Mouse (Mus musculus) cortical plate, adult 2 months (tissue): ENCODE measurements at regions not wholly inside any gene's neighbourhood (a gene's known extent, or its start where the extent isn't known, plus 50 kb on each side); places are given as distances from the start of the nearest gene placed in this dataset.

Source experiments
- H3K27ac ChIP-seq: fragments of 200-500 bp; 2 replicates; pipeline ENCODE4 v1.5.1; 2012; ENCODE audit warnings: low read length, control low read depth, inconsistent platforms; ENCODE audit not compliant: insufficient read depth
- H3K4me1 ChIP-seq: fragments of 200-500 bp; 2 replicates; pipeline ENCODE4 v1.6.1; 2011; ENCODE audit warnings: low read length; ENCODE audit not compliant: control insufficient read depth, insufficient read depth
- H3K4me3 ChIP-seq: fragments of 200-500 bp; 2 replicates; pipeline ENCODE4 v1.5.1; 2011; ENCODE audit warnings: mild to moderate bottlenecking, low read length, control low read depth; ENCODE audit not compliant: insufficient read depth
- CTCF ChIP-seq: fragments of 200-500 bp; IDR thresholded peaks from 2 replicates; pipeline ENCODE4 v1.5.1; 2011; ENCODE audit warnings: mild to moderate bottlenecking, control low read depth, low read length; ENCODE audit not compliant: insufficient read depth; ENCODE audit errors: extremely low read depth
- POLR2A ChIP-seq: fragments of 200-500 bp; IDR thresholded peaks from 2 replicates; pipeline ENCODE4 v1.6.1; 2011; ENCODE audit warnings: mild to moderate bottlenecking, low read length, control low read depth; ENCODE audit not compliant: insufficient read depth; ENCODE audit errors: extremely low read depth

- Histone ChIP-seq H3K4me3 (no peak overlapping the region), H3K4me1 (no peaks in the 10 kb centered on the region), H3K27ac (no peak overlapping the region)
- no peak for TF ChIP-seq CTCF
- TF ChIP-seq POLR2A = no peak
Observed at GRCm38 (mm10) chr9:23144281-23144680, 78.6 kb upstream of the Bmper start.

DNA sequence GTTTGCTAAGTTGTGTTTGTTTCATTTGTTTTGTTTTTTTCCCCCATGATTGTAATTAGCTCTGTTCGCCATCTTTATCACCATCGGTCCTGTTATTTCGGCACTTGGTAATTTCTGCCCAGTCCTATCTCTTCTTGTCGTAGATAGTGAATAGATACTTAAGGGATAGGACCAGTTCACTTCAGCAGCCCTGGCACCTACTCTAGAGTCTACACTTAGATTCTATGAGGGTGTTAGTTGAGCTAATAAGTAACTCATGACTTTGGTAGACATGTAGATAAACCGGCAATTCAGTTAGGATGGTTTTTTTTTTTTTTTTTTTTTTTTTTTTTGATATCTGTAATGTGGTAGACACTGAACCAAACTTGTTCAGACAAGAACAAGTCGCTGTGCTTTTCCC lies 72.5 kb upstream of the Bmper start:
- Histone ChIP-seq H3K27ac (no peak overlapping the region), H3K4me3 (no peak overlapping the region), H3K4me1 (no peaks in the 10 kb centered on the region)
- no peak for TF ChIP-seq POLR2A

- no peak overlapping the region for H3K27ac ChIP-seq
- TF ChIP-seq POLR2A = no peak
- TF ChIP-seq CTCF = no peak
- no peaks in the 10 kb centered on the region for H3K4me1 ChIP-seq
- no peak overlapping the region for H3K4me3 ChIP-seq
Observed at GRCm38 (mm10) chr9:23150874-23151273, 72.0 kb upstream of the Bmper start.

GRCm38 (mm10) chr9:23151953-23152490 lies 70.9 kb upstream of the Bmper start:
- Histone ChIP-seq H3K4me3 (no peak overlapping the region), H3K27ac (no peak overlapping the region), H3K4me1 (no peaks in the 10 kb centered on the region)
- TF ChIP-seq POLR2A = no peak
- TF ChIP-seq CTCF = no peak

DNA sequence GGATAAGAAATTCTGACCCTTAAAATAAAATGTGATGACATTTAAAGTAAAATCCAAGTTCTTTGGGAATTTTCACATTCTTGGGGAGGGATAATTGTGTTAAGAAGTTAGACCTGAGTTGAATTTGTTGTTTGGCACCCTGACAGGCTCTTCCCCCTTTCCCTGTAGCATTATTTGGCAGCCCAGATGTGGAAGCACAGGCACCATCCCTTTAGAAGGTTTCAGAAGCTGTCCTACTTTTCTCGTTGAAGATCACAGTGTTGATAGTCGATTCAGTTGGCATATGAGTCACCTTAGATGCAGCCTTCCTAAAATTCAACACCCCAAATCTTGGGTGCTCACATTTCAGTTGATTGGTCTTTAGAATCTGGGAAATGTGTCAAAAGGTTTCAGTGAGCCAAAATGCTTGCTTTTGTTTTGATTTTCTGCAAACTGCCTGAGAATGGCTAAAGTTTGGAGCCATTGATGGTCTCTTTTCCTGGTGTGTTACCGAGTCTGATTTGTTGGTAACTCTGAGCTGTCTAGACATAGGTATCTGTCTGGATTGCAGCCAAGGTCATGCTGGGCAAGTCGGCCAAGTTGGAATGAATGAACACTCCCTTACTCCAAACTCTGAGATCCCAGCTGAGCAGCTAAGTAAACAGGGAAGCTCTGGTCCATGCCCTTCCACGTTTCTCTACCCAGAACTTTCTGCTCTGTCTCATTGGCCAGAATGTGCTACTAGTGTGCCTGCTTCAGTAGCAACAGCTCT lies 65.9 kb upstream of the Bmper start:
- Histone ChIP-seq H3K27ac (no peak overlapping the region), H3K4me1 (no peaks in the 10 kb centered on the region), H3K4me3 (no peak overlapping the region)
- no peak for TF ChIP-seq POLR2A
- no peak for TF ChIP-seq CTCF

GRCm38 (mm10) chr9:23158499-23158898 lies 64.4 kb upstream of the Bmper start:
- H3K4me1 ChIP-seq = no peaks in the 10 kb centered on the region
- no peak for TF ChIP-seq CTCF
- no peak for TF ChIP-seq POLR2A
- H3K4me3 ChIP-seq = no peak overlapping the region
- H3K27ac ChIP-seq = no peak overlapping the region

DNA sequence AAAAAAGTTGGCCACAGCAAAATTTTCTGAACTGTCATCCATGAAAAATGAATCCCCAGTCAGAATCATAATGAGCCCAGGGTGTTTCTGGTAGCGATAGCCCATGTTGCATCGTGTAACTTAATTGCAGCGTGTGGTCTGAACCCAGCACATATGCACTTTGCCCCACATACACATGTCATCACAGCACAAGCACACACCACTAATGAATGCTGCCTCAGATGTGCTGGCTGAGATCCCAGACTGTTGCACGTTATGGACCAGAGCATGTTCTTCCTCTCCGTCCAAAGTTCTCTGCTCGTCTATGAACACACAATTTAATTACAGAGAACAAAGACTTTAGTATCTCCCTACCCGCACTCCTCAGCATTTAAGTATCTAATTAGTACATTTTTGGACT lies 61.5 kb upstream of the Bmper start:
- TF ChIP-seq CTCF (no peak), POLR2A (no peak)
- no peak overlapping the region for H3K4me3 ChIP-seq
- no peaks in the 10 kb centered on the region for H3K4me1 ChIP-seq
- H3K27ac ChIP-seq = no peak overlapping the region

DNA sequence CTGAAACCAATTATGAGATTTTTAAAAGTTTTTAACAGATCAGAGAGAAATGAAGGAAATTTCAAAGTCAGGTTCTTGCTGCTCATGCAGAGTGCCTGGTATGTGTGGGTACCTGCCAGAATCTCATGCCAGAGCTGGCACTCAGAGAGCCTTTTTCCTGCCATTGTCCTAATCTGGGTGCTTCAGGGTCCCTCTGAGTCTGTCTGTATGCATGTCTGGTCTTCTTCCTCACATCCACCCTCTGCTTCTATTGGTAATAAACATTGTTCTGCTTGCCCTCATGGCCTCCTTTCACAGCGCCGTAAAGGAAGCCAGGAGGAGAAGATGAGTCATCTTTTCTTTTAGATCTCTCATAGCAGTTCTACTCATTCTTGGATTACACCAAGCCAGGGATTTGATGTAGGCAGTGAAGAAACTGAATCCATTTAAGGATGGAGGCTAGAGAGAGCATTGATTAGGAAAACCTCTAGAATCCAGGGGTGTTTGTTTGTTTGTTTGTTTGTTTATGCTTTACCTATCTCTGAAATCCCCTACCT lies 55.8 kb upstream of the Bmper start:
- TF ChIP-seq CTCF (no peak), POLR2A (no peak)
- Histone ChIP-seq H3K4me3 (no peak overlapping the region), H3K27ac (no peak overlapping the region)

GRCm38 (mm10) chr9:23167716-23168115 lies 55.2 kb upstream of the Bmper start:
- no peak for TF ChIP-seq POLR2A
- TF ChIP-seq CTCF = no peak
- Histone ChIP-seq H3K4me3 (no peak overlapping the region), H3K4me1 (no peaks in the 10 kb centered on the region), H3K27ac (no peak overlapping the region)

More for the DNA sequence above, 55.8 kb upstream of the Bmper start:
- H3K4me1 ChIP-seq = no peaks in the 10 kb centered on the region

- H3K4me3 ChIP-seq = no peak overlapping the region
- H3K27ac ChIP-seq = no peak overlapping the region
- H3K4me1 ChIP-seq = no peaks in the 10 kb centered on the region
- TF ChIP-seq CTCF = no peak
Observed at GRCm38 (mm10) chr9:23168149-23168548, 54.7 kb upstream of the Bmper start.
